Mouse (Mus musculus) CH12.LX (cell line): Measurements from ENCODE around the gene Foxred2. TPM values are rescaled to one million over a fixed set of nuclear protein-coding genes. Genes with fewer than 3 reads are reported as not detected.

Experiments used
- DNase-seq: peaks from one replicate; pipeline ENCODE4 v3.0.0-alpha.2; 2013; ENCODE audit errors: extremely low read depth
- H3K27ac ChIP-seq: 2 replicates; pipeline ENCODE4 v1.5.1; 2012; ENCODE audit warnings: low read depth, mild to moderate bottlenecking, control low read depth, moderate library complexity; ENCODE audit not compliant: insufficient read depth
- H3K27me3 ChIP-seq: replicated peaks from 2 replicates; pipeline ENCODE3; 2012; ENCODE audit warnings: inconsistent platforms
- H3K36me3 ChIP-seq, 2 experiments: replicated peaks in 1 of 2; 2 replicates each; pipeline versions ENCODE3 to v1.6.1; 2012; ENCODE audit warnings: inconsistent platforms in 1 of 2, low read length in 1 of 2, mild to moderate bottlenecking in 1 of 2, mixed read lengths in 1 of 2, moderate library complexity in 1 of 2; ENCODE audit not compliant: control insufficient read depth in 1 of 2, insufficient read depth in 1 of 2
- H3K4me1 ChIP-seq, 2 experiments: 2 replicates each; pipeline ENCODE4 v1.6.1; 2012; ENCODE audit warnings: inconsistent platforms in 1 of 2, moderate library complexity in 1 of 2; ENCODE audit not compliant: insufficient read depth in 2 of 2, control insufficient read depth in 1 of 2
- H3K4me2 ChIP-seq: 2 replicates; pipeline ENCODE4 v1.6.1; 2012; ENCODE audit warnings: low read depth, mild to moderate bottlenecking, control low read depth; ENCODE audit not compliant: poor library complexity, insufficient read depth, severe bottlenecking
- H3K4me3 ChIP-seq, 3 experiments: fragments of 150-350 bp in 1 of 3; sonication (generic) in 1 of 3; replicated peaks in 1 of 3; 2 replicates each; pipeline versions ENCODE3 to v1.5.1; 2011 to 2012; ENCODE audit warnings: low read depth in 2 of 3, low read length in 2 of 3, mild to moderate bottlenecking in 2 of 3, moderate library complexity in 2 of 3, control low read depth in 1 of 3, improper control_type of control experiment in 1 of 3, inconsistent platforms in 1 of 3, mixed read lengths in 1 of 3; ENCODE audit not compliant: poor library complexity in 1 of 3
- H3K79me2 ChIP-seq: replicated peaks from 2 replicates; pipeline ENCODE4 v1.6.1; 2012; ENCODE audit warnings: mild to moderate bottlenecking, moderate library complexity; ENCODE audit not compliant: control insufficient read depth, poor library complexity, insufficient read depth, severe bottlenecking; ENCODE audit errors: extremely low read depth
- H3K9ac ChIP-seq: 2 replicates; pipeline ENCODE4 v1.6.1; 2012; ENCODE audit warnings: low read depth, mild to moderate bottlenecking, control low read depth, moderate library complexity; ENCODE audit not compliant: insufficient read depth
- H3K9me3 ChIP-seq: replicated peaks from 2 replicates; pipeline ENCODE3; 2012; ENCODE audit warnings: low read length, inconsistent platforms, mixed read lengths
- BHLHE40 ChIP-seq: IDR thresholded peaks from 2 replicates; pipeline ENCODE4 v1.6.1; 2011; ENCODE audit warnings: mild to moderate bottlenecking, low read depth, low read length, improper control_type of control experiment
- CHD1 ChIP-seq: IDR thresholded peaks from 2 replicates; pipeline ENCODE4 v1.6.1; 2012; ENCODE audit warnings: low read depth, low read length, improper control_type of control experiment, inconsistent platforms
- CHD2 ChIP-seq: IDR thresholded peaks from 2 replicates; pipeline ENCODE4 v1.6.1; 2011; ENCODE audit warnings: low read length, improper control_type of control experiment
- CTCF ChIP-seq, 2 experiments: IDR thresholded peaks in 1 of 2; conservative IDR thresholded peaks in 1 of 2; 2 replicates each; pipeline ENCODE4 v1.5.1; 2011 to 2012; ENCODE audit warnings: low read depth in 2 of 2, low read length in 2 of 2, improper control_type of control experiment in 1 of 2, inconsistent platforms in 1 of 2, mild to moderate bottlenecking in 1 of 2, moderate library complexity in 1 of 2
- E2F4 ChIP-seq: IDR thresholded peaks from 2 replicates; pipeline ENCODE4 v1.6.1; 2011; ENCODE audit warnings: low read depth, low read length, improper control_type of control experiment; ENCODE audit not compliant: insufficient replicate concordance
- ELF1 ChIP-seq: IDR thresholded peaks from 2 replicates; pipeline ENCODE4 v1.6.1; 2014; ENCODE audit warnings: low read depth, mild to moderate bottlenecking, inconsistent platforms, low read length, improper control_type of control experiment
- EP300 ChIP-seq: IDR thresholded peaks from 2 replicates; pipeline ENCODE4 v1.6.1; 2011; ENCODE audit warnings: low read length, improper control_type of control experiment
- ETS1 ChIP-seq: conservative IDR thresholded peaks from 2 replicates; pipeline ENCODE4 v1.6.1; 2012; ENCODE audit warnings: low read depth, mild to moderate bottlenecking, inconsistent platforms, low read length, improper control_type of control experiment, moderate library complexity
- HCFC1 ChIP-seq: IDR thresholded peaks from 2 replicates; pipeline ENCODE4 v1.6.1; 2012; ENCODE audit warnings: low read depth, mild to moderate bottlenecking, inconsistent platforms, low read length, improper control_type of control experiment
- IRF4 ChIP-seq: IDR thresholded peaks from 2 replicates; pipeline ENCODE4 v1.6.1; 2014; ENCODE audit warnings: low read depth, mild to moderate bottlenecking, inconsistent platforms, low read length, improper control_type of control experiment
- JUN ChIP-seq: IDR thresholded peaks from 2 replicates; pipeline ENCODE4 v1.6.1; 2011; ENCODE audit warnings: low read depth, mild to moderate bottlenecking, low read length, improper control_type of control experiment, moderate library complexity; ENCODE audit not compliant: insufficient read depth
- JUND ChIP-seq: conservative IDR thresholded peaks from 2 replicates; pipeline ENCODE4 v1.6.1; 2011; ENCODE audit warnings: low read depth, low read length, improper control_type of control experiment
- KAT2A ChIP-seq: IDR thresholded peaks from 2 replicates; pipeline ENCODE4 v1.6.1; 2012; ENCODE audit warnings: low read length, improper control_type of control experiment, inconsistent platforms; ENCODE audit not compliant: insufficient replicate concordance
- MAFK ChIP-seq: IDR thresholded peaks from 2 replicates; pipeline ENCODE4 v1.6.1; 2011; ENCODE audit warnings: low read length, improper control_type of control experiment; ENCODE audit not compliant: insufficient replicate concordance
- MAX ChIP-seq: IDR thresholded peaks from 2 replicates; pipeline ENCODE4 v1.6.1; 2011; ENCODE audit warnings: low read length, improper control_type of control experiment
- MAZ ChIP-seq: IDR thresholded peaks from 2 replicates; pipeline ENCODE4 v1.6.1; 2012; ENCODE audit warnings: low read depth, mild to moderate bottlenecking, inconsistent platforms, low read length, improper control_type of control experiment, moderate library complexity
- MEF2A ChIP-seq: IDR thresholded peaks from 2 replicates; pipeline ENCODE4 v1.6.1; 2014; ENCODE audit warnings: low read depth, mild to moderate bottlenecking, inconsistent platforms, low read length, improper control_type of control experiment, borderline replicate concordance
- MXI1 ChIP-seq: IDR thresholded peaks from 2 replicates; pipeline ENCODE4 v1.6.1; 2011; ENCODE audit warnings: mild to moderate bottlenecking, low read depth, low read length, improper control_type of control experiment
- NELFE ChIP-seq: IDR thresholded peaks from 2 replicates; pipeline ENCODE4 v1.6.1; 2011; ENCODE audit warnings: low read depth, low read length, improper control_type of control experiment
- NRF1 ChIP-seq: IDR thresholded peaks from 2 replicates; pipeline ENCODE4 v1.6.1; 2014; ENCODE audit warnings: low read depth, mild to moderate bottlenecking, inconsistent platforms, low read length, improper control_type of control experiment, moderate library complexity
- POLR2A ChIP-seq: IDR thresholded peaks from 2 replicates; pipeline ENCODE4 v1.6.1; 2011; ENCODE audit warnings: low read depth, mild to moderate bottlenecking, improper control_type of control experiment, low read length
- RAD21 ChIP-seq: IDR thresholded peaks from 2 replicates; pipeline ENCODE4 v1.6.1; 2011; ENCODE audit warnings: low read depth, mild to moderate bottlenecking, low read length, improper control_type of control experiment, moderate library complexity
- RCOR1 ChIP-seq: conservative IDR thresholded peaks from 2 replicates; pipeline ENCODE4 v1.6.1; 2012; ENCODE audit warnings: low read depth, mild to moderate bottlenecking, inconsistent platforms, low read length, improper control_type of control experiment
- SIN3A ChIP-seq: IDR thresholded peaks from 2 replicates; pipeline ENCODE4 v1.6.1; 2012; ENCODE audit warnings: low read length, improper control_type of control experiment, inconsistent platforms
- SMC3 ChIP-seq: IDR thresholded peaks from 2 replicates; pipeline ENCODE4 v1.6.1; 2011; ENCODE audit warnings: low read depth, low read length, improper control_type of control experiment
- TBP ChIP-seq: conservative IDR thresholded peaks from 2 replicates; pipeline ENCODE4 v1.6.1; 2011; ENCODE audit warnings: low read depth, low read length, improper control_type of control experiment
- TCF12 ChIP-seq: IDR thresholded peaks from 2 replicates; pipeline ENCODE4 v1.6.1; 2014; ENCODE audit warnings: low read depth, mild to moderate bottlenecking, inconsistent platforms, low read length, improper control_type of control experiment
- UBTF ChIP-seq: IDR thresholded peaks from 2 replicates; pipeline ENCODE4 v1.6.1; 2012; ENCODE audit warnings: low read depth, mild to moderate bottlenecking, inconsistent platforms, low read length, improper control_type of control experiment, moderate library complexity
- USF1 ChIP-seq: IDR thresholded peaks from 2 replicates; pipeline ENCODE4 v1.6.1; 2014; ENCODE audit warnings: low read depth, mild to moderate bottlenecking, inconsistent platforms, low read length, improper control_type of control experiment
- USF2 ChIP-seq: conservative IDR thresholded peaks from 2 replicates; pipeline ENCODE4 v1.6.1; 2011; ENCODE audit warnings: low read depth, low read length, improper control_type of control experiment
- ZC3H11A ChIP-seq: IDR thresholded peaks from 2 replicates; pipeline ENCODE4 v1.6.1; 2012; ENCODE audit warnings: low read depth, mild to moderate bottlenecking, inconsistent platforms, low read length, improper control_type of control experiment
- ZKSCAN1 ChIP-seq: IDR thresholded peaks from 2 replicates; pipeline ENCODE4 v1.6.1; 2012; ENCODE audit warnings: low read depth, inconsistent platforms, low read length, improper control_type of control experiment, borderline replicate concordance
- ZMIZ1 ChIP-seq: IDR thresholded peaks from 2 replicates; pipeline ENCODE4 v1.6.1; 2012; ENCODE audit warnings: low read depth, mild to moderate bottlenecking, inconsistent platforms, low read length, improper control_type of control experiment
- ZNF384 ChIP-seq: IDR thresholded peaks from 2 replicates; pipeline ENCODE4 v1.6.1; 2012; ENCODE audit warnings: low read depth, low read length, improper control_type of control experiment, inconsistent platforms
- dilution Hi-C: fragments of 300-500 bp; cut with MboI; formaldehyde crosslinking; loops from 2 replicates; pipeline ENCODE4 v1.14.3; 2020; ENCODE audit warnings: low sequenced_read_pairs; ENCODE audit not compliant: extremely low pct_unique_long_range_greater_than_20kb, extremely low pct_ligation_motif_present
- in situ Hi-C: fragments of 300-500 bp; cut with MboI; formaldehyde crosslinking; loops from 3 replicates; pipeline ENCODE4 v1.14.3; 2019; ENCODE audit warnings: low sequenced_read_pairs, low pct_ligation_motif_present, low pct_unique_long_range_greater_than_20kb, mixed read lengths
- polyA plus RNA-seq: library from polyadenylated mRNA; unstranded; fragments of >175 nt; gene quantifications from 2 replicates; pipeline ENCODE4 v1.2.1, GENCODE M21; 2012; ENCODE audit warnings: low read depth; ENCODE audit not compliant: insufficient read length
- total RNA-seq, 2 experiments: library from RNA; depleted of rRNA; stranded (reverse); fragments of 300-350 nt in 1 of 2; fragments of >200 nt in 1 of 2; gene quantifications; 2 replicates each; pipeline ENCODE4 v1.2.3; 2012 to 2014

The Foxred2 gene
- total and polyA plus RNA-seq, 3 experiments = 0.17 to 0.43 (median 0.39) TPM

DNA sequence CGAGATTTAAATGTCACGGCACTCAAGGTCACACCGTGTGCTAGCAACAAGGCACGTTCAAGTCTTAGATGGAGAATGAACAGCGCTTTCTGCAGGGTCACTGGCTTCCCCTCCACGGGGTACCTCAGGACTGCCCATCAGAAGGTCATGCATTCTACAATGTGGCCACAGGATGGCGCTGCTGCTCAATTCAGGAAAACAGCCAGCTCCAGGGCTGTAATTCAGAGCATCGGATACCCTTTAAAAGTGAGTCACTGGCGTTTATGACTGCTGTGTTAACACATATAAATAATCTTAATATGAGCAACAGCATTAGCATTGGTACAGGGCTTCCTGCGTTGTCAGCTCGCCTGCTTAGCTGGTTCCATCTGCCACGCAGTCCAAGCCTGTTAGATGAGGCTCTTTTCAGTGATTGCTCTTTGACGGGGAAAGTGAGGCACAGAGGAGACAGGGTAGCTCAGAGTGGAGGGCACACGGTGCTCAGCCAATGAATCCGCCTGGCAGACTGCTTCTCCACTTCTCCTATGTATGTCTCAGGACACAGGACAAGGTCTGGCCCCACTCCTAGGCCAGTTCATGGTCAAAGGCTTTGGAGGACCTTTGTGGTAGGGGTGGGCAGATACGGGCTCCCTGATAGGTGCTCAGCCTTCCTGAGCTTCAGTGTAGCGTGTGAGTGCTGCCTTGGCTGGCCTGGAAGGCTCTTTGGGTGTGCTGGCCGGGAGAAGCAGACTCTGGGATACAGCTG lies 25.8 kb upstream of the Foxred2 start:
- Histone ChIP-seq H3K9me3 (no peaks in the 10 kb centered on the region), H3K4me3 (no peak overlapping the region), H3K36me3 (no peaks in the 10 kb centered on the region), H3K4me2 (no peak overlapping the region), H3K79me2 (no peaks in the 10 kb centered on the region), H3K27ac (no peak overlapping the region), H3K9ac (no peak overlapping the region), H3K4me1 (no peaks in the 10 kb centered on the region), H3K27me3 (peaks cover 85% of the 10 kb centered on the region)
- in situ Hi-C loops (no loop called here), dilution Hi-C loops (no loop called here)
- DNase-seq = peak; percentile 68
- TF ChIP-seq USF2 (no peak), EP300 (no peak), ELF1 (0 out of 2 replicates have a peak, but pooled peaks have one; percentile 11), E2F4 (no peak), ZNF384 (no peak), BHLHE40 (no peak), KAT2A (no peak), NRF1 (no peak), ZKSCAN1 (no peak), MXI1 (no peak), MAZ (no peak), TCF12 (no peak), SIN3A (no peak), MAX (no peak), POLR2A (no peak), HCFC1 (no peak), UBTF (no peak), ZC3H11A (peak; percentile 59), CHD1 (no peak), SMC3 (peak; percentile 84), MAFK (no peak), MEF2A (no peak), NELFE (0 out of 2 replicates have a peak, but pooled peaks have one; percentile 21), CHD2 (no peak), ZMIZ1 (no peak), USF1 (no peak), IRF4 (no peak), ETS1 (no peak), JUN (no peak), RAD21 (peak; percentile 94), JUND (no peak), CTCF (conservative IDR thresholded peaks at IDR 0.05 in 1 of 2, IDR thresholded peaks at IDR 0.05 in 1 of 2; ENCODE audit: low read depth in 2 of 2, low read length in 2 of 2) (peak; percentile 89 to 90), TBP (no peak), RCOR1 (no peak)
